Mouse (Mus musculus) heart, postnatal 0 days (tissue): ENCODE data around the gene Ptpn6. TPM values are rescaled to one million over a fixed set of nuclear protein-coding genes. Genes with fewer than 3 reads are reported as not detected.

ENCODE experiments used
- ATAC-seq: fragments of 200-750 bp; cut with Nextera tagmentation; 2 replicates; pipeline ENCODE4 v1.8.0; 2017; ENCODE audit warnings: low read depth, moderate number of reproducible peaks, moderate library complexity; ENCODE audit not compliant: insufficient read depth
- DNase-seq: peaks from one replicate; pipeline ENCODE4 v3.0.0-alpha.2; 2016; ENCODE audit warnings: low spot score
- H3K27ac ChIP-seq: fragments of 300-500 bp; sonication (generic); 2 replicates; pipeline ENCODE4 v1.5.1; 2014; ENCODE audit warnings: low read depth, mild to moderate bottlenecking
- H3K27me3 ChIP-seq: fragments of 300-500 bp; sonication (generic); 2 replicates; pipeline ENCODE4 v1.6.1; 2014; ENCODE audit warnings: low read length, mixed read lengths; ENCODE audit not compliant: control insufficient read depth, insufficient read depth
- H3K36me3 ChIP-seq: fragments of 300-500 bp; sonication (generic); replicated peaks from 2 replicates; pipeline ENCODE4 v1.6.1; 2014; ENCODE audit warnings: low read length, mixed read lengths; ENCODE audit not compliant: control insufficient read depth, insufficient read depth
- H3K4me1 ChIP-seq: fragments of 300-500 bp; sonication (generic); 2 replicates; pipeline ENCODE4 v1.6.1; 2014; ENCODE audit warnings: antibody characterized with exemption; ENCODE audit not compliant: control insufficient read depth, insufficient read depth
- H3K4me2 ChIP-seq: fragments of 300-500 bp; sonication (generic); 2 replicates; pipeline ENCODE4 v1.6.1; 2014; ENCODE audit warnings: low read depth, mild to moderate bottlenecking, low read length, moderate library complexity
- H3K4me3 ChIP-seq: fragments of 300-500 bp; sonication (generic); 2 replicates; pipeline ENCODE4 v1.5.1; 2014; ENCODE audit warnings: low read depth, low read length
- H3K9ac ChIP-seq: fragments of 300-500 bp; sonication (generic); replicated peaks from 2 replicates; pipeline ENCODE4 v1.6.1; 2014; ENCODE audit warnings: low read depth, low read length, mixed read lengths
- H3K9me3 ChIP-seq: fragments of 300-500 bp; sonication (generic); replicated peaks from 2 replicates; pipeline ENCODE4 v1.6.1; 2016; ENCODE audit warnings: low read length; ENCODE audit not compliant: control insufficient read depth
- CTCF ChIP-seq: IDR thresholded peaks from 2 replicates; pipeline ENCODE4 v1.5.1; 2016; ENCODE audit warnings: antibody characterized with exemption, control low read depth, low read depth
- EP300 ChIP-seq: IDR thresholded peaks from 2 replicates; pipeline ENCODE4 v1.6.1; 2016; ENCODE audit warnings: antibody characterized with exemption, low read depth
- WGBS: fragments of 180-500 bp; shearing (Covaris S2); extraction: QIAGEN DNeasy Blood & Tissue Kit; methylation state at CpG from one replicate; pipeline ENCODE4 v1.1.7; 2014; 5-methylcytosine and 5-hydroxymethylcytosine counted together
- polyA plus RNA-seq: library from polyadenylated mRNA; unstranded; fragments of >200 nt; fragmentation: Nextera tagmentation; extraction: Ambion mirVana; gene quantifications from 2 replicates; pipeline ENCODE4 v1.2.1, GENCODE M21; 2015
- total RNA-seq: library from RNA; depleted of rRNA; stranded (reverse); fragments of >200 nt; gene quantifications from 2 replicates; pipeline ENCODE4 v1.2.3, GENCODE M21; 2014; ENCODE audit warnings: low replicate concordance

The Ptpn6 gene
- total and polyA plus RNA-seq, 2 experiments from 2014 or later, result 4.5 to 6.3 TPM

DNA sequence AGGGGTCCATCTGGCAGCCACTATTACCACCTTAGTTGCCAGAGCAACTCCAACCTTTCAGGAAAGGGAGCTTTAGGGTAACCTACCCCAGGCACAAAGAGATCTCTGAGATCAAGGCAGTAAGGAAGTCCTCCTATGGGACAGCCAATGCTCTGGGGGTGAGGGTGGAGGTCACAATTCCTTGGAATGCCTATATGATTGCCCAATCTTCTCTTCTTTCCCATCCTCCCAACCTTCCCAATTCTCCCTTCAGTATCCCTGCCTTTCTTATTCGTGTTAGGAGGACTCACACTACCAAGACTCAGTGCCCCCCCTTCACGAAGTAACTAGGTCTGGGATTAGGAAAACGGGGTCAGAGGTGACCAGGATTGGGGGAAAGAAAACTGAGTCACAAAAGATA lies 16.8 kb upstream of the Ptpn6 start:
- no peak for DNase-seq
- Histone ChIP-seq H3K9me3 (no peaks in the 10 kb centered on the region), H3K27me3 (no peaks in the 10 kb centered on the region), H3K9ac (peak overlapping the region; percentile 99), H3K27ac (peak overlapping the region; percentile 96), H3K4me1 (peaks cover 43% of the 10 kb centered on the region), H3K4me3 (peak overlapping the region; percentile 93), H3K36me3 (peaks cover 4% of the 10 kb centered on the region; the same call in 1 of the 2 replicates), H3K4me2 (peak overlapping the region; percentile 86)
- TF ChIP-seq EP300 (no peak), CTCF (no peak)
- no peak for ATAC-seq
- WGBS, result 12% methylated on average over 3 of the region's 3 CpGs

DNA sequence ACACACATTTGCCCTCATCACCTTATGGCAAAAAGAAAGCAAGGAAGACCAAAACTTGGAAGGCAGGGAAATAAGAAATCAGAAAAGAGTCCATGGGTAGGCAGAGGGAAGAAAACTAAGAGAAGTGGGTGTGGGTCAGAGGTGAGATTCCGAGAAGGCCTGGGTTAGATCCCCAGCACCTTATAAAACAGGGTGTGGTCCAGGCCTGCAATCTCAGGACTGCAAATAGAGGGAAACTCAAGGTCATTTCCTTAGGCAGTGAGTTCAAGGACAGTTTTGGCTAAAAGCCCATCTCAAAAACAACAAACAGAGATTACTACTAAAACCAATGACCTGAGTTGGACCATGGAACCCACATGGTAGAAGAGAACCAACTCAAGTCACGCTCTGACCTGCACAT lies 15.3 kb upstream of the Ptpn6 start:
- H3K4me1 ChIP-seq, result peaks cover 39% of the 10 kb centered on the region
- no peak overlapping the region for H3K4me3 ChIP-seq
- peaks cover 9% of the 10 kb centered on the region for H3K36me3 ChIP-seq
- no peak overlapping the region for H3K4me2 ChIP-seq
- WGBS, result 72% methylated on average over 2 of the region's 2 CpGs
- H3K9ac ChIP-seq, result no peak overlapping the region
- no peaks in the 10 kb centered on the region for H3K9me3 ChIP-seq
- TF ChIP-seq EP300 (no peak), CTCF (no peak)
- no peak for ATAC-seq
- DNase-seq, result no peak
- no peaks in the 10 kb centered on the region for H3K27me3 ChIP-seq
- H3K27ac ChIP-seq, result no peak overlapping the region

- no peak overlapping the region for H3K9ac ChIP-seq
- no peaks in the 10 kb centered on the region for H3K9me3 ChIP-seq
- 84% methylated on average over 8 of the region's 8 CpGs for WGBS
- no peak overlapping the region for H3K4me3 ChIP-seq
- TF ChIP-seq CTCF, result no peak
- no peak for TF ChIP-seq EP300
- H3K27ac ChIP-seq, result no peak overlapping the region
- H3K4me2 ChIP-seq, result no peak overlapping the region
- H3K36me3 ChIP-seq, result peaks cover 27% of the 10 kb centered on the region
- peaks cover 19% of the 10 kb centered on the region for H3K4me1 ChIP-seq
- DNase-seq (no peak), ATAC-seq (no peak)
- H3K27me3 ChIP-seq, result no peaks in the 10 kb centered on the region
These were observed 11.9 kb upstream of the Ptpn6 start for GRCm38 (mm10) chr6:124750405-124750804.

- Histone ChIP-seq H3K27ac (no peak overlapping the region), H3K4me1 (0 out of 2 replicates have a peak, but pooled peaks cover 4% of the 10 kb centered on the region), H3K4me2 (peak overlapping the region; percentile 100), H3K27me3 (no peaks in the 10 kb centered on the region), H3K36me3 (peaks cover 39% of the 10 kb centered on the region), H3K9me3 (no peaks in the 10 kb centered on the region), H3K4me3 (no peak overlapping the region), H3K9ac (peak overlapping the region; percentile 91; the same call in 1 of the 2 replicates)
- no peak for TF ChIP-seq EP300
- TF ChIP-seq CTCF, result no peak
- DNase-seq (no peak), ATAC-seq (no peak)
- 90% methylated on average over 7 of the region's 7 CpGs for WGBS
These were observed 8.4 kb upstream of the Ptpn6 start for GRCm38 (mm10) chr6:124746654-124747632.

GRCm38 (mm10) chr6:124746296-124746605 lies 7.7 kb upstream of the Ptpn6 start:
- no peak for ATAC-seq
- DNase-seq, result no peak
- 14% methylated on average over 8 of the region's 8 CpGs for WGBS
- TF ChIP-seq EP300 (no peak), CTCF (no peak)
- Histone ChIP-seq H3K9ac (peak overlapping the region; percentile 91), H3K27me3 (no peaks in the 10 kb centered on the region), H3K9me3 (no peaks in the 10 kb centered on the region), H3K4me1 (0 out of 2 replicates have a peak, but pooled peaks cover 4% of the 10 kb centered on the region), H3K36me3 (peaks cover 39% of the 10 kb centered on the region), H3K27ac (peak overlapping the region; percentile 82; the same call in 1 of the 2 replicates), H3K4me3 (peak overlapping the region; percentile 70), H3K4me2 (peak overlapping the region; percentile 100)
